ENCODE assay signal across 13 mouse cellular contexts in genomic region chr2:53056556-53056955, GRCm38 (mm10).
"Had no signal": no experiment of that assay in that cellular context is flagged by ENCODE, and none has a peak within 500 bp of the region (broad histone marks: within the 10 kb centered on the region; RNA-seq: fewer than 3 reads in every experiment).

No protein-coding gene starts in this region.

- H3K4me1 ChIP-seq: midbrain, embryonic 10.5 days; stomach, embryonic 15.5 days had no signal

- H3K27ac ChIP-seq: limb, embryonic 15.5 days; liver, embryonic 12.5 days; midbrain, embryonic 10.5 days; neural tube, embryonic 13.5 days; stomach, embryonic 15.5 days had no signal

- H3K4me3 ChIP-seq: limb, embryonic 15.5 days; liver, embryonic 12.5 days; midbrain, embryonic 10.5 days; neural tube, embryonic 13.5 days; stomach, embryonic 15.5 days had no signal

- H3K9me3 ChIP-seq: limb, embryonic 15.5 days; liver, embryonic 12.5 days; midbrain, embryonic 10.5 days; neural tube, embryonic 13.5 days; stomach, embryonic 15.5 days had no signal

- ATAC-seq: liver, embryonic 12.5 days; midbrain, embryonic 16.5 days had no signal

- H3K27me3 ChIP-seq: limb, embryonic 15.5 days; liver, embryonic 12.5 days; neural tube, embryonic 13.5 days; stomach, embryonic 15.5 days had no signal

- DNase-seq: kidney, postnatal 10 days; kidney, postnatal 4 days; lung, embryonic 14.5 days; lung, postnatal 10 days; lung, postnatal 4 days; right cerebral cortex, postnatal 14 days; thymus, postnatal 36 days had no signal

- H3K4me2 ChIP-seq: limb, embryonic 15.5 days; liver, embryonic 12.5 days; lung, embryonic 14.5 days; neural tube, embryonic 13.5 days; stomach, embryonic 15.5 days had no signal

- H3K9ac ChIP-seq: limb, embryonic 15.5 days; liver, embryonic 12.5 days; lung, embryonic 14.5 days; neural tube, embryonic 13.5 days; stomach, embryonic 15.5 days had no signal

- H3K36me3 ChIP-seq: liver, embryonic 12.5 days; stomach, embryonic 15.5 days had no signal
